Mouse (Mus musculus): ENCODE data around the gene Olfr9.
"Not testable (repeated sequence)": the region's sequence is repeated elsewhere in the genome, so short reads cannot be mapped to it uniquely, and the experiment has no call there.

The Olfr9 gene

DNA sequence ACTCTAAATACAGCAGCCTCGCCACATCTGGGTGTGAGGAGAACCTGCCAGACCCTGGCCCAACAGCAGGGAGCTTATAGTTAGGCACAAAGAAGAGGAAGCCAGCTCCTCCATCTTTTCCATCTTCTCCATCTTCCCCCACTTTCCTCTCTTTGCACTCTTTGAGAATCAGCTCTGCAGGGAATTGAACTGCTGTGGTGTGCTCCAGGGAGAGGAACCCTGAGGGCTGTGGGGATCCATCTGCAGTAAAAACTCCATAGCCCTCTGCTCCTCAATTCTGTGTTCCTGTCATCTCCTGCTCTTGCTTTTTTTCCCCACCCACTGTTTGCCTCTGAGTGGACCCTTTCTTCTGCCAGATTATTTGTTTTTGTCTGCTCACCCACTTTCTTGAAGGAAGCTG is at the start of gene Olfr9:
Olfr9 (plus strand) TSS at position 301 of the 400 bp plus-strand sequence.
- not testable (repeated sequence) for DNase-seq (ENCODE audit: low read depth, low spot score)

DNA sequence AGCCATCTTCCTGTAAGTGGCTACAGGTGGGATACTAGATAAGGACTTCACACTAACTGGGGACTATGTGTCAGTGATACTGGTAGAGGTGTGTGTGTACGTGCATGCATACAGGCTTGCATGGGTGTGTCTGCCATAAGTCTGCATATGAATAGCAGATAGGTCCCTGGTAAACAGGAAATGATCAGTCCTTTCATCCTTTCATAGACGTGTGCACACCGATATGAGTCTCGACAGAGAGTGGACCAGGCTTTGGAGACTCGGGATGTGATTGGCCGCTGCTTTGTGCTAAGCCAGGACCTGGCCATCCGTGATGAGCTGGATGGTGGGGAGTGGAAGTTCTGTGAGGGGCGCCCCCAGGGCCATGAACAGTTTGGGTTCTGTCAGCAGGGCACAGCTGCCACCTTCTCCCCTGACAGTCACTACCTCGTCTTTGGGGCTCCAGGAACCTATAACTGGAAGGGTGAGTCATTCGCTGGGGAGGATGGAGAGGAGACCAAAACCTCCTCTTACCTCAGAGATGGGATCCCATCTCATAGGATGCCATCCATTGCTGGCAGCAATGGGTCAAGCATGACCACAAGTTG is 48.7 kb upstream of the Olfr9 start:
- DNase-seq (ENCODE audit: low read depth, low spot score): no peak

DNA sequence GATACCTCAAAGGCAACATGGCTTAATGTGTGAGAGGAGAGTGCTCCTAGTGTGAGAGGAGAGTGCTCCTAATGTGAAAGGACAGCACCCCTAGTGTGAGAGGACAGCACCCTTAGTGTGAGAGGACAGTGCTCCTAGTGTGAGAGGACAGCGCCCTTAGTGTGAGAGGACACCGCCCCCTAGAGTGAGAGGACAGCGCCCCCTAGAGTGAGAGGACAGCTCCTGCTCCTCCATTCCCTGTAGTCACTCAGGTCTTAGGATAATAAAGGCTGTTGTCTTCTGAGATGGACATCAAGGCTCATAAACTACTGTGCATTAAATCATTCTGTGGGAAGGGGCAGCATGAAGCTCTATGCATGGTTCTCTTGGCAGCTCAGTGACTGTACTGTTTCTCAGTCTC is 43.6 kb upstream of the Olfr9 start:
- DNase-seq (ENCODE audit: low read depth, low spot score): no peak

DNA sequence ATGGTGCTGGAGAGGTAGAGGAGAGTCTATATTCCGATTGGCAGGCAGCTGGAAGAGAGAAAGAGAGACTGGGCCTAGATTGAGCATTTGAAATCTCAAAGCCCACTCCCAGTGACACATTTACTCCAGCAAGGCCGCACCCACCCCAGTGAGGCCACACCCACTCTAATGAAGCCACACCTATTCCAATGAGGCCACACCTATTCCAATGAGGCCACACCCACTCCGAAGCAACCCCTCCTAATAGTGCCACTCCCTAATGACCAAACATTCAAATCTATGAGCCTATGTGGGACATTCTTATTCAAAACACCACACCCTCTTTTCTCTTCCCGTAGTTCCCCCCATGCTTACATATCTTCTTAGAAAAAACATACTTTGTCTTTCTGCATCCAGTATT is 41.7 kb upstream of the Olfr9 start:
- no peak for DNase-seq (ENCODE audit: low read depth, low spot score)

DNA sequence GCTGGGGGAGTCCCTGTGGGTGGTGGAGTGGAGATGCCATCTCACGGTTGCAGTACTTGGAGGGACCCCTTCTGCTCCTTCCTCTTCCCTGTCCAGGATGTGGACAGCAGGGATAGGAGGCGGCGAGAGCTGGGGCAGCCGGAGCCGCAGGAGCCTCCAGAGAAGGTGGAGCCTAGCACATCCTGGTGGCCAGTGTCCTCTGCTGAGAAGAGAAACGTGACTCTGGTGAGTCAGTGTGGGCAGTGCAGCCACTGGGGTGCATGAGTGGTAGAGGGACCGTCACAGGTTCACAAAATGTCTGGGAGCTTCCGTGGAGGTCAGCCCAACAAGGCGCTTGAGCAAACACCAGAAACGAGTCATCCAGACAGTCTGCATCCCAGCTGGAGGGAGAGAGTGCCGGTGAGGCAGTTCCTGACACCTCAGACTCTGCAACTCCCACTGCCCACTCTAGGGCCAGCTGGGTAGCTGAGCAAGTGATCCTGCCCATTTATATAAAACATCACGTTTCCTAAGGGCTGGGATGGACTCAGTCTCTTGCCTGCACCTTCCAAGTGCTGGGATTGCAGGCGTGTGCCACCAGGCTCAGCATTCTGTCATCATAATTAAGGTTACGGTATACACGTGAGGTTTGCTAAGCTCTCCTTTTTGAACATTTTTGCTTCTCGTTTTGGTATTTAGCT is 38.9 kb upstream of the Olfr9 start:
- no peak for DNase-seq (ENCODE audit: low read depth, low spot score)

DNA sequence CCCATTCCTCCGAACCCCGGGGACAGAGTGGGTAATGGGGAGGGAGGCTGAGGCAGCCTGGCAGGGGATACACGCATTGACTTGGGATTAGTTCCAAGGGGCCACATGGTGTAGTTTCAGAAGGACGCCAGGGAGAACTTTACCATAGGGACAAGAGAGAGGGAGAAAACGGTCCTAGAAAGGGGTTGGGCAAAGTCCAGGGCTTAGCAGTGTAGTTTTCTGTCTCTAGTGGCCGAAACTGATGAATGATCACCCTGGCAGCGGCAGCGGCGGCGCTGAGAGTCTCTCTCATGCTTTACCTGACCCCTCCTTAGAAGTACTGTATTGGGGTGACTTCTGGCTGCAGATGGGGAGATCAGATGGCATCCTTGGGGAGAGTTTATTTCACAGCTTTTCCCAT is 30.9 kb upstream of the Olfr9 start:
- DNase-seq (ENCODE audit: low read depth, low spot score): no peak

DNA sequence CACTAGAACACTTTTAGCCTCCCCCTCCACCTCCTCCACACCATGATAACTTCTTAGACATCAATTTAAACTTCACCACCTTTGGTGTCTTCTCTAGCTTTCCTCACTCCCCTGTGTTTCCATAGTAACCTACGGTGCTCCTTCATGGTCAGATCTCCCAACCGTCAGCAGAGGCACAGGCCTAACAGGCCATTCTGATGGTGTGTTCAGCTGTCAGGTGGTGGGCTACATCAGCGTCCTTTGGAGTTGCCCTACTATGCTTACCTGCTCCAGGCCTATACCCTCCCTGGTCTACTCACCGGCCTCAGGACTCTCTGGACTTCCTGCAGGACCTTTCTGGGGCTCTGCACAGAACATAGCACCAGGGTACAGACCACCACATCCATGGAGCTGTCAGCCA is 29.1 kb upstream of the Olfr9 start:
- no peak for DNase-seq (ENCODE audit: low read depth, low spot score)

DNA sequence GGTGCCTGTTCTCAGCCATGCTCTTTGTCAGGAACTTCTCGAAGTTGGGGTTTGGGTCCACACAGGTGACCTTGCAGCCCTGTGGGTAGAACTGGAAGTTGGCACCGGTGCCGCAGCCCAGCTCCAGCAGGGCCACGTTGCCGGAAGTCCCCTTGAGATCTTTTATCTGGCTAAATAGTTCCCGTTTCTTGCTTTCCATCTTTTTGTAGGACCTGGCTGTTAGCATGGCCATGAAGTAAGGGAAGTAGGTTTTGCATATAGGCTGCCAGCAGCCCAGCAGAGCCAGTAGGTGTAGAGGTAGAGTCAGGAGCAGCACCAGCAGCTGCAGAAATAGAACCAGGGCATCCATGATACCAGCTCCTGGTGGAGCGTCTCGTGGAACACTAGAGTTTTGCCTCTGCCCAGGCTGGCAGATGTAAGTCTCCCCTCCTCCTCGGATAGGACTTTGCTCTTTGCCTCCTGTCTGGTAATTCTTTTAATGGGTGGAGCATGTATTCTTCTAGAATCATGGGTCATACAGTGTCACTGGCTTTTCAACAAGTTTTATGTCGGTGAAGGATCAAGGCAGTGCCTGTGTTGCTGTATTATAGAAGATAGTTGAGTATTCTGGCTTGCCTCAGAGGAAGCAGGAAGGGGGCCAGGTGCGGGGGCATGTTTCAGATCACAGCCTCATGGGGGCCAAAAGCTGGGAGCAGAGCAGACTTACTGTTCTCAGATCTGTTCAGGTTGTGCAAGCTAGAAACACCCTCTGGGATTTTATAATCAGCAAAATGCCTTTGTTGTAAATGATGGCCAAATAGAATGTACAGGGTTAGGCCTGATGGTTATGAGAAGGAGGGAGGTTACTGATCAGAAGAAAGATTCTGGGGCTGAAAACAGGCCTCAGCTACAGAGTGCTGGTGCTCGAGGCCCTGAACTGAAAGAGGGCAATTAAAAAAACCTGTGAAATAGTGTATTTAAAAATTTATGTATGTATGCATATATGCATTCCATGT is 28.3 kb upstream of the Olfr9 start, which contains the start of gene Mettl7b:
Mettl7b (minus strand) TSS at position 399 of the 995 bp plus-strand sequence.
- DNase-seq (ENCODE audit: low read depth, low spot score): no peak

DNA sequence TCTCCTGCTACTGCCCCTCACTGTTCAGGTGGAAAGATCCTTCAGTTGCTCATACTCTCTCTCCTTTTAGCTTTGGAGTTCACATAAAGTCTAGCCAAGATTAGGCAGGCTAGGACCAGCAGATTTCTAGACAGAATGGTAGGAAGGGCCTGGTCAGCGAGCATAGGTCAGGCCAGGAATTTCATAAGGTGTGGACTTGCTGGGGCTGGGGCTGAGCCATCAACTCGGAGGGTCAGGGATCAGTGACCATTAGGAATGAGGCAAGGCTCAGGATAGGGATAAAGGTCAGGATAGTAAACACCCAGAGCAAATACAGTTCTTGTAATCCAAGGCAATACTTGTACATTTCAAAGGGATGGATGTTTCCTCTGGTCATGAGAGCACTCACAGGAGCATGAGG is 24.3 kb upstream of the Olfr9 start:
- DNase-seq (ENCODE audit: low read depth, low spot score): no peak

DNA sequence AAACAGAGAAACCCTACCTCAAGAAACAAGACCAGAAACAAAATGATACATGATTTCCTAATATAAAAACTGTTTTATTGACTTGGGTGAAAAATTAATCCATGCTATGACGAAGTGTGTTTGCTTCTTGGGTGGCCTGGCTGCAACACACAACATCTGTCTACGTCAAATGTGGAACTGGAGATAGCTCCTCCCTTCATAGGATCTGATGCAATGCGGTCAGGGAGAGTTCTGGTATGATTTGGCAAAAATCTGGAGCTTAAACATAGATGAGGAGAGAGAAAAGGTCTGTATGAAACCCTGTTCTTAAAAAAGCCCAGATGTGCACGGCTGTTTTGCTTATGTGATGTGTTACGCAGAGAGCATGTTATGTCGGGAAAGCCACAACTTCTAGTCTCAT is 23.4 kb upstream of the Olfr9 start:
- no peak for DNase-seq (ENCODE audit: low read depth, low spot score)

DNA sequence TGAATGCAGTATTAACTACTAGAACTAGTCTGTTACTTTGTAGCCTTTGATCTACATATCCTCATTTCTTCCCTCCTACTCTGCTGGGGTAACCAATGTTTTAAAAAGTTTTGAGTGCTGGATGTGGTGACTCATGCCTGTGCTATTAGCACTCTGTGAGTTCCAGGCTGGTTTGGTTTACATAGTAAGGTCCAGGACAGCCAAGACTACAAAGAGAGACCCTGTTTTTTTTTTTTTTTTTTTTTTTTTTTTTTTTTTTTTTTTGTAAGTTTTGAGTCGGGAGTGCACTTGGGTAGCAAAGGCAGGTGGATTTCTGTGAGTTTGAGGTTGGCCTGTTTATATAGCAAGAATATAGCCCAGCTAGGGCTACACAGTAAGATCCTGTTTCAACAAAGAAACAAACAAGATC is 20.9 kb upstream of the Olfr9 start:
- no peak for DNase-seq (ENCODE audit: low read depth, low spot score)

DNA sequence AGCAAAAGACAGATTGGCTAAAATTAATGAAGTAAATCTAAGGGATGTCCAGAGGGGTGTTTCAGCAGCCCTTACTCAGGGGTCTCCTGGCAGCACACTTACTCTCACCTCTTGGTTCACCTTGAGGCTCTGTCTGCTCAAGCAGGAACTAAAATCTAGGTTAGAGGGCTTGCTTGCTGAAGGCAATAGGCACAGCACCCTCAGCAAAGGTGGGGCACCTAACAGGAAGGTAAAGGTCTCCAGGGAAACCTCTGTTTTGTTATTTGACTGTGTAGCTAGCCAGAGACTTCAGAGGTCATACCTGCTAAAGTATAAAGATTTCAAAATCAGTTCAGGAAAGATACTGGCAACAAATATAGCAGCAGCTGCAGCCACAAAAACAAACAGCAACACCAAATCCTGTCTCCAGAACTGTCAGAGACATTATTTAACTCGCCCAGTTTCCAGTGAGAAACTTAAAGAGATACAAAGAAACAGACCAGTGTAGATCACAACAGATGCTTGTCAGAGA is 18.4 kb upstream of the Olfr9 start:
- DNase-seq (ENCODE audit: low read depth, low spot score): no peak

DNA sequence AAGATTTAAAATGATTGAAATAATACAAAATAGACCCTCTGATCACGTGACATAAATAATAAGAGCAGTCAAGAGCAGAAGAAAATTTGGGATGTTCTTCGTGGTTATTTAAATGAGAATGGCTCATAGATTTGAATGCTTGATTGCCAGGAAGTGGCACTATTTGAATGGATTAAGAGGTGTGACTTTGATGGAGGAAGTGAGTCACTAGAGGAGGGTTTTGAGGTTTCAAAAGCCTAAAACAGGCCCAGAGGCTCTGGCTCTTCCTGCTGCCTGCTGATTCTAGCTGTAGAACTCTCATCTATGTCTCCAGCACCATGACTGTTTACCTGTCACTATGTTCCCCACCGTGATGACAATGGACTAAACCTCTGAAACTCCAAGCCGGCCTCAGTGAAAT is 16.4 kb upstream of the Olfr9 start:
- no peak for DNase-seq (ENCODE audit: low read depth, low spot score)

DNA sequence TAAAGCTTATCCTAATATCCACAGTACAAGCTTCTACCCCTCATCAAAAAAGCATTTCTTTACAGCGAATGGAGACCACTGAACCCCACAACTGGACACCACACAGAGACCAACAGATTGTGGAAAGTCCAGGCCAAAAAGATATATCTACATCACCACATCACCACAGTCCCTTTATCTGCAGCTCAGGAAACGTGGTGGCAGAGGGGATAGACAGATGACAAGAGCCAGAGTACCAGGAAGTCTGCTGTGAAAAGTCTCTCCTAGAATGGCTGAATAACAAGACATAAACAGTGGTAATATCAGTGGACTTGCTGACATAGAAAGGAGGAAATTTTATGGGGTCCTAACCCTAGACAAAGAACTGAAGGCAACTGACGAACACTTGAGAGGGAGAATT is 12.8 kb upstream of the Olfr9 start:
- DNase-seq (ENCODE audit: low read depth, low spot score): no peak

DNA sequence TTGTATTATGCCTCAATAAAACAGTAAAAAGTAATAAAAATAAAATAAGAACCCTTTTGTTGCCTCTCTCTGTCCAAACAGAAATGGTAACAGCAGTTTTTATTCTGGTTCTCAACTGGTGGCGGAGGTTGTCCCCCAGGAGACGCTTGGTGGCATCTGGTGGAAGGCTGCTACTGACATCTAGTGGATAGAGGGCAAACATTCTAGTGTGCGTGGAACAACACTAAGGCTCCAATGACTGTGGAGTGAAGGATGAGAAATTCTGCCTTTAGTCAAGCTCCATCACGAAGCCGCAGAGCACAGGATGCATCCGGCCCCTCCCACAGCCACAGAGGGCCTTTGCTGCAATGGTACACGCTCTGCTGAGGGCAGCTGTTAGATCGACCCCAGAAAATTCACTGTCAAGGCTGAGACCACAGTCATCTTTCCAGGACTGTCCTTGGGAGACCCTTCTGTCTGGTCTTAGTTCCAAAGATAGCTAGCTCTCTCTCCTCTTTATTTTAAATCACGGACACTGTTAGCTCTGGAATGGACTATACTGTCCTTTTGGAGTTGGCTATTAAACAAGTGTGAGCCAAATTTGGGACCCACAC is 11.6 kb upstream of the Olfr9 start:
- peak; percentile 60 for DNase-seq (ENCODE audit: low read depth, low spot score)

DNA sequence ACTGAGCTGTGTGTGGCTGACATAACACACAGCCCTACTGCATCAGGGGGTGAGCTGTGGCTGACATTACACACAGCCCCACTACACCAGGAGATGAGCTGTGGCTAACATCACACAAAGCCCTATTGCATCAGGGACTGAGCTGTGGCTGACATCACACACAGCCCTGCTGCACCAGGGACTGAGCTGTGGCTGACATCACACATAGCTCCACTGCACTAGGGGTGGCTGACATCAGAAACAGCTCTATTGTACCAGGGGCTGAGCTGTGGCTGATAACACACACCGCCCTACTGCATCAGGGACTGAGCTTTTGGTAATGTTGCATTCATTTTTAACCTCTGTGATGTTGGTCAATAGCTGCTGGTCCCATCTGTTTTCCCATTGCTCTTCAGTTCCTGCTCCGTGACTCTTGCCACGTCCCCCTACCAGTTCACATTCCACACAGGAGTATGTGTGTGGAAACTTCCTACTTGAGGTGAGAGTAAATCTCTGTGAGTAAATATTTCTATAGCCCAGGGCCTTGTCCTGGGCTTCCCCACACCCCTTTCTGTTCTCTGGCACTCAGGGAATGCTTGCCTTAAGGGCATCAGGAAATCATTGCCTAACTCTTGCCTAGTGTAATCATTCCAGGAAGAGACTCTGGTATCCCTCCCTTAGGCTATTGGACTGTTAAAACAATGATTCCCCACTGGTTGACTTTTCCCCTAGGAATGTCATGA is 8.4 kb upstream of the Olfr9 start:
- no peak for DNase-seq (ENCODE audit: low read depth, low spot score)

DNA sequence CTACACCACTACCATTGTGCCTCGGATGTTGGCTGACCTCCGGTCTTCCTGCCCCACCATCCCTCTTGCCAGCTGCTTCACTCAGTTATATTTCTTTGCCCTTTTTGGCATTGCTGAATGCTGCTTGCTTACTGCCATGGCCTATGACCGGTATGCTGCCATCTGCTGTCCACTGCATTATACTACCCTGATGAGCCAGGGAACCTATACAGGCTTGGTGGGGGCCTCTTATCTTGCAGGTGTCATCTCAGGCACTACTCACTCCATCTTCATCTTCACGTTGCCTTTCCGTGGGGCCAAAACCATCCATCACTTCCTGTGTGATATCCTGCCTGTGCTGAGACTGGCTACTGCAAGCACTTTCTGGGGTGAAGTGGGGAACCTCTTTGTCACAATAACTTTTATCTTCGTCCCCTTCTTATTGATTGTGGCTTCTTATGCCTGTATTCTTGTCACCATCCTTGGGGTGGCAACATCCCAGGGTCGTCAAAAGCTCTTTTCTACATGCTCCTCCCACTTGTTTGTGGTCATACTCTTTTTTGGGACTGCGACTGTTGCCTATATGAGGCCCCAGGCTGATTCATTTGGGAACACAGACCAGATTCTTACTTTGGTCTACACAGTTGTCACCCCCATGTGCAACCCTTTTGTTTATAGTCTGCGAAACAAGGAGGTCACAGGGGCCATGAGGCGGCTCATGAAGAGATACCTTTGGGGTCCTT is 1.1 kb downstream of the Olfr9 start:
- not testable (repeated sequence) for DNase-seq (ENCODE audit: low read depth, low spot score)

DNA sequence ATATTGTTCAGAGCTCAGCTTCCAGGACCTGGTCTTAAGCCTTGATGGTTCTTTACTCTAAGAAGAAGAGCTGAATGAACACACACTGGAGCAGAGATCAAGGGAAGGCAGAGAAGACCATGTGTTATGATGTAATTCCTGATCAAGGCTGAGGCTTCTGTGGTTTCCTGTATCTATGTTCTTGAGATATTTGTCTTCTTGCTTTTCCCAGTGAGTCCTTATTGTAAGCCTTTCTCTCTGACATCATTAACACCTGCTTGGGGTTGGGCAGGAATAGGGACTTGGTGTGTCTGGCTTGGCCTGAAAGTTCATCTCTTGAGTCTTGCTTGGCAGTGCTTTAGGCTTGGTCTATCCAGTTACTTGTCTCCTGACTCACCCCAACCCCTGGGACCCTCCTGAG is 1.8 kb downstream of the Olfr9 start:
- DNase-seq (ENCODE audit: low read depth, low spot score): no peak

DNA sequence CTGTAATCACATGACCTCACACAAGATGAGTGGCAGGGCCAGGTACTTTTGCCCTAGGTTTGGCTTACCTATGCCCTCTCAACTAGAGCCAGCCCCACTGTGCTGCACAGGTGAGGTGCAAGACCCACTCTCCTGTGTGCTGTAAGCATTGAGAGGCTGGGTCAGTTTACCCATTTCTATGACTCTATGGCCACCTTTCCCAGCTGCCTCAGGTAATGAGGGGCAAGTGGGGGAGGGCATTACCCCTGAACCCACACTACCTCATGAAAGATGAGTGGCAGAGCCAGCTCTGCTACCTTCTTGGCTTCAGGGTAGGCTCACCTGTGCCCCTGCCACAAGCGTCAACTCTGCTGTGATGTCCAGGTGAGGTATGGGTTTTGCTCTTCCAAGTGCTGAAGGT is 6.6 kb downstream of the Olfr9 start:
- no peak for DNase-seq (ENCODE audit: low read depth, low spot score)

DNA sequence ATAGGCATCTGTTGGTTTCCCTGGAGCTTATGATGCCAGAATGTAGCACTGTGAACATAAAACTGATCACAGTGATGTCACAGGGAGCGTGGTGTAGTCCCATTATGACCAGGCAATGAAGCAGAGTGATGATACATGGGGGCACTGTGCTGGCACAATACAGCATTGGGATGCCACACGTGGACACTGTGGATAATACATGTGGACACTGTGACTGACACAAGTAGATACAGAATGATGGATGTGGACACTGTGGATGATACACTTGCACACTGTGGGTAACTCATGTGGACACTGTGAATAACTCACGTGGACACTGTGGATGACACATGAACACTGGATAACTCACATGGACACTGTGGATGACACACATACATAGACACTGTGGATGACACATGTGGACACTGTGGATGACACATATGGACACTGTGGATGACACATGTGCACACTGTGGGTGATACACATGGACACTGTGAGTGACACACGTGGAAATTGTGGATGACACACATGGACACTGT is 7.4 kb downstream of the Olfr9 start:
- DNase-seq (ENCODE audit: low read depth, low spot score): no peak
